Mouse (Mus musculus): ENCODE results near the gene Tas2r143.

The Tas2r143 gene

GRCm38 (mm10) chr6:42365215-42365614 lies 34.8 kb upstream of the Tas2r143 start:
- WGBS = 94% methylated on average over 6 of the region's 6 CpGs

DNA sequence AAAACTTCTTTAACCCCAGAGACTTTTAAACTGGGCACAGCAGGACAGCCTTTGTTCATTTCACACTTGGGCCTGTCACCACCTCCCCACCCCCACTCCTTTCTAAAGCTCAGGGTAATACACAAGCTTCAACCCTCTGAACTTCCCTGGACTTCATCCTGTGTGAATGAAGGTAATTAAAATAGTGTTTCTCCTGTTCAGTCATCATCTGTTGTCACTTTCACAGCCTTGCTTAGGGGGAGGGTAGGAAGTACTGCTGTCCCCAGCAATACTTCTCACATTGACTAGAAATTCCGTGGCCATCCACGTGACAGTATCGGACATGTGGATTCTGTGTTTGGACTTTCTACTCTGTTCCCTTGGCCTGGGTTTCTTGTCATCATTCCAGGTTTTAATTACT lies 30.2 kb upstream of the Tas2r143 start:
- 32% methylated on average over 3 of the region's 3 CpGs for WGBS

- 76% methylated on average over 4 of the region's 4 CpGs for WGBS
Measured at GRCm38 (mm10) chr6:42370630-42371363, 29.2 kb upstream of the Tas2r143 start.

GRCm38 (mm10) chr6:42372001-42372400 lies 28.0 kb upstream of the Tas2r143 start:
- WGBS = 40% methylated on average over 3 of the region's 3 CpGs

DNA sequence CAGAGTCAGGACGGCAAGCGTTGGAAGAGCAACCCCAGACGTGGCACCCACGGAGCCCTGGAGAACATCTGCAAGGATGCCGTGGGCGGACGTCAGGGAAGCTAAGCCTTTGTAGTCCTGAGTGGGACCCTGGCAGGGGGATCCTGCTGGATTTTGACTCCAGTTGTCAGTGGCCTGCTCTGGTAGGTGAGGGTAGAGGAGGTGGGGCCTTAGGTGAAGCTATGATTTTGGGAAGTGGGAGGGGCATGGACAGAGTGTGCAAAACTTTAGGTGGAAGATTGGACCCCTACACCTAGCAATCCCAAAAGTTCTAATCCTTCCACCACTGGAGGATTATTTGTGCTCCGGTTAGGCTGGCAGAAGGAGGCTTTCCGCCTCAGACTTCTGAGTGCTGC lies 27.6 kb upstream of the Tas2r143 start:
- whole genome bisulfite sequencing = 56% methylated on average over 9 of the region's 9 CpGs

GRCm38 (mm10) chr6:42372816-42373547 lies 27.1 kb upstream of the Tas2r143 start, which contains the start of gene Epha1:
TSS of gene Epha1 (minus strand) at chr6:42373268.
- 1% methylated on average over 36 of the region's 36 CpGs for WGBS

GRCm38 (mm10) chr6:42373669-42374430 lies 26.2 kb upstream of the Tas2r143 start:
- WGBS = 48% methylated on average over 7 of the region's 7 CpGs

- WGBS = 79% methylated on average over 4 of the region's 4 CpGs
Measured at GRCm38 (mm10) chr6:42374701-42375100, 25.3 kb upstream of the Tas2r143 start.

GRCm38 (mm10) chr6:42375131-42375530 lies 24.9 kb upstream of the Tas2r143 start:
- 79% methylated on average over 2 of the region's 2 CpGs for WGBS

- 61% methylated on average over 4 of the region's 4 CpGs for WGBS
Measured at GRCm38 (mm10) chr6:42376016-42376415, 24.0 kb upstream of the Tas2r143 start.

GRCm38 (mm10) chr6:42376504-42377019 lies 23.5 kb upstream of the Tas2r143 start:
- WGBS = 75% methylated on average over 6 of the region's 6 CpGs

DNA sequence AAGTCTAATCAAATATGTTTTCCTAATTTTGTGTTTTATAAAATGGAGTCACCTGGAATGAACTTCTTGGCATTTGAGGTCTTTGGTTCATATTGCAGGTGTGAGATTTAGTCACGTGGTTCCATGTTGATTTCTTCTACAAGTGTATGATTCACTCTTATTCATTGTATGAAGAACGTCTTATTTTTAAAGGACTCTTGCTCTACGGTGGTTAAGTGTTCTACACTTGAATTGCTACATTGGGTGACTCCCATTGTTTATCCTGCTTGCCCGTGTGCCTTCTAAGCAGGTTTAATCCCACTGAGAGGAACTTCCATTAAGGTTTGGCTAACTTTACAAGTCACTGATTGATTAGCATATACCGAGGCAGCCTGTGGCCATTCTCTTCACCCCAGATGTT lies 22.8 kb upstream of the Tas2r143 start:
- 81% methylated on average over 5 of the region's 5 CpGs for WGBS

DNA sequence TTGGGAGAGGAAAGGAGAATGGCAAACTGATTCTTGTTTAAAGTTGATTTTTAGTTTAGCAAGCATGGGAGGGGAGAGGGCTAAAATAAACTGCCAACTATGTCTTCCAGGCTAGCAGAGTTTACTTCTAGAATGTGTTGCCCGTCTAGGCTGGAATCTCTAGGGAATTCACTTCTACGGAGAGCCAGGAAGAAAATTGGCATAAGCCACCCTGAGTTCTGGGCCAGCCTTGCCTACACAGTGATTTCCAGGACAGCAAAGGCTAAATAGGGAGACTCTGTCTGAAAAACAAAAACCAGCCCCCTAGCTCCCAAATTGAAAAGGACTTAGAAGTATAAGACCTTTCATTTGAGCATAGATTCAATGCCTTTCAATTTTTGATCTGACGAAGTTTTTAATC lies 20.5 kb upstream of the Tas2r143 start:
- WGBS = 54% methylated on average over 3 of the region's 3 CpGs

DNA sequence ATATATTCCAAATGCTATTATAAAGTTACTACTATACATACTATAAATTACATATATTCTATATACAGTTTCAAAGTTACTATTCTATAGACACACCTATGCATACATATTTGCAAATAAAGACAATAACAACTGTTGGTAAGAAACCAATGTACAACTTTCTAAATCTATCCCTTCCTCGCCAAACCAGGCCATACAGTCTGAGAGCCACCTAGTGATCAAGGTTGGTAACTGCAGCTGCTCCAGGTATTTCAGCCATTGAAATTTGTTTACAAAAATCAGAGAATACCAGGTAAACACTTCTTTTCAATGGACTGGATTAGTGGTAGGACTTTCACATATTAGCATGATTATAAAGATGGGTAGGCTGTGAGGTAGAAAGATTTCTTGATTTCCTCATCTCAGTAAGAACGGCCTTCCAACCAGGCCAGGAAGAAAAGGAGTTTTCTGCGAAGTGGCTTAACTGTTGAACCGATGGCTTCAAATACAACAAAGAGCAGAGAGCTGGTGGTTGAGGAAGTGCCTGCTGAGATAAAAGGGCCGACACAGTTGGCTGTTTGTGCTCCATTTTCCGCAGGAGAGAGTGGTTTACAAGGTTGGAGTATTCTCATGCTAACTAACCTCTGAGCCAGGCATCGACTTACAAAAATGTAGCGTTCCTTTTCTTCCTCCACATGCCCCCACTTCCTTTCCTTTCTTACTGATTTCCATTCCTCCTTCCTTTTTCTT lies 19.5 kb upstream of the Tas2r143 start:
- WGBS = 42% methylated on average over 8 of the region's 8 CpGs

DNA sequence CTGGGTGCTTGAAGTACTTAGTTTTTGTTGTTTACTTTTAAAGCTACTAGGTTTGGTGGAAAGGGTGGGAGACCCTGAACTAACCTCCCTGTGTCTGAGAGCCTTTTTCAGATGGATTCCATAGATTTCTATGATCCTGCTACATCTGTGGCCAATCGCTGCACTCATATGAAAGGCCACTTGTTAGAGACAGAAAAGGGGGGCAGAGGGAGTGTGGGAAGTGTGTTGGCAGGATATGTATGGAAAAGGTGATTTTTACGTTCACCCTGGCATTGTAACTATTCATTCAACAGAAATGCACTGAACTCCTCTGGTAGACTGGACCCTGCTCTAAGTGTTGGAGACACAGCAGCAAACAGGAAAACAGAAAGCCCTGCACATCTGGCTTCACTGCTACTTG lies 18.8 kb upstream of the Tas2r143 start:
- 73% methylated on average over 2 of the region's 2 CpGs for WGBS

DNA sequence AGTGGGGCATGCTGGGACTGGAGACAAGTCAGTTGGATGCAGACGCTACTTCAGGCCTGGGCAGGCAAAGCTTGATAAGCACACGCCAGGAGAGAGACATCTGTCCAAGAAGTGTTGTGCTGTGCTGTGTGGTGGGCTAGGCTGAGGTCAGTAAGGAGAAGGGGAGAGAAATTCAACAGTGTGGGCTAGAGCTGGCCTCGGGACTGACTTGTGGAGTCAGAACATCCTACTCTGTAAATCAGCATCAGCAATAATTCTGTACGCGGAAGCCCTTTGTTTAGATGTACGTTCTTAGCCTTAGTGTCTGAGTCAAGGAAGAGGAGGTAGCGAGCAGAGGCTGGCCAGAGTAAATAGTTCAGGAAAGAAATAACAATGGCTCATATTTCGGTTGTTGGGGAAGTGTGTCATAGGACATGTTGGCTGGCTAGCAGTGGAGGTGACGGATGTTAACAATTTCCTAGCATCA lies 18.1 kb upstream of the Tas2r143 start:
- 77% methylated on average over 9 of the region's 9 CpGs for WGBS

- WGBS = 90% methylated on average over 5 of the region's 5 CpGs
Measured at GRCm38 (mm10) chr6:42383360-42383759, 16.7 kb upstream of the Tas2r143 start.

- 58% methylated on average over 4 of the region's 4 CpGs for whole genome bisulfite sequencing
Measured at GRCm38 (mm10) chr6:42385635-42386034, 14.4 kb upstream of the Tas2r143 start.

DNA sequence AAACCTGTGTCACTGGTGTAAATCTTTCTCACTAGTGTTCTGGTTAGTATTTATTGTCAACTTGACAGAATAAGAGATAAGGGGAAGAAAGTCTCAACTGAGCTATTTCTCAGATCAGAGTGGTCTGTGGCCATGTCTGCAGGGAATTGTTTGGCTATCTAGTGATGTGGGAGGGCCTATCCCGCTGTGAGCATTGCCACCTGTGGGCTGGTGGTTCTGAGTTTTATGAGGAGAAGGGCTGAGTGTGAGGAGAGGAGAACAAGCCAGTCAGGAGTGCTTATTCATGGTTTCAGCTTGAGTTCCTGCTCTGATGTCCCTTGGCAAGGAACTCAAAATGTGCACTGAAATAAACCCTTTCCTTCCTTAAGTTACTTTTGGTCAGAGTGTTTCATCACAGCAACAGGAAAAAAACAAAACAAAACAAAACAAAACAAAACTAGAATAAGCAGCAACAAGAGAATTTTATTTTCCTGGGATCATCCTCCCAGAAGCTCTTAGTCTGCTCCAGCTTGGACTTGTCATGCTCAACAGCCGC lies 8.2 kb upstream of the Tas2r143 start:
- 74% methylated on average over 2 of the region's 2 CpGs for WGBS

DNA sequence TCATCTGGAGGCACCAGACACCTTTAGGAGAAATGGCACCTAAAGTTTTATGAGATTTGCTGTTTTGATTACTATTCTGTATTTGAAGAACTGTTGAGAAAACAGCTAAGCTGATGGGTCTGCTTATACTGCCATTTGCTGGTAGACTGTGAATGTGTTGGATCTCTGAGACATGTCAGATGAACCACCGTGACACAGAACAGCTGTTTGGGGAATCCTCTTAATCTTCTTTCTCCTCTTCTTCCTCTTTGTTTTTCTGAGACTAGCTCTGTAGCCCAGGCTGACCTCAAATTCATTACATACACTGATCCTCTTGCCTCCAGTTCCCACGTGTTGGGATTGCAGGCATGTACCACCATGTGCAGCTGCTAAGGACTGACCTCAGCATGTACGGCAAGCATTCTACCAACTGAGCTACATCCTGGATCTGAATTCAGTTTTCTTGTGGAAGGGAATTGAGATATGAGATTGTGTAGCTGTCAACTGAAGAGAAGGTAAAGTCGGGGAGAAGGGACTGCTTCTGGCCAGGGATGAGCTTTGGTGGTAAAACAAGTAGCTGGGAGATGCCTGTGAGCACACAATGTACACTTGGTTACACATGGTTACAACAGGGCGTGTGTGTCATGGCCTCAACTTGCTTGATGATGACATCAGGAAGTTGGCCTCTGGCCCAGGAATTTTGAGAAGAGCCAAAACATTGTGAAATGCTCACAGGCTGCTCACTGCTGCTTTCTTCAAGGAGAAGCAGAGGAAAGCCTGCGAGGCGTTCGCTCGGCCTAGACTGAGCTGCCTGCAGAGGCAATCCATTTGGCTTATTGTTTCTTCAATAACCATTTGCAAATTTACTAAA lies 3.9 kb upstream of the Tas2r143 start:
- WGBS = 56% methylated on average over 9 of the region's 9 CpGs
